Mouse (Mus musculus) erythroblast, embryonic 14.5 days (primary cell): Measurements from ENCODE around the gene Arhgdig.

Experiments
- GATA1 ChIP-seq: IDR thresholded peaks from 2 replicates; pipeline ENCODE4 v1.6.1; 2012; ENCODE audit warnings: low read length, inconsistent platforms, mixed read lengths
- TAL1 ChIP-seq: IDR thresholded peaks from 3 replicates; pipeline ENCODE4 v1.6.1; 2012; ENCODE audit warnings: low read length, inconsistent platforms, mixed read lengths

GRCm38 (mm10) chr17:26255313-26255712, 47.7 kb upstream of the Arhgdig start:
- TF ChIP-seq GATA1 = no peak
- TF ChIP-seq TAL1 = no peak
